Mouse (Mus musculus) megakaryocyte, embryonic 14.5 days (primary cell): Measurements from ENCODE around the gene Ltbp2. TPM values are rescaled to one million over a fixed set of nuclear protein-coding genes. Genes with fewer than 3 reads are reported as not detected.
A peak's percentile ranks its signal among the peaks of the same experiment; 100 is the strongest.

Experiments
- H3K27me3 ChIP-seq: replicated peaks from 2 replicates; pipeline ENCODE3; 2012; ENCODE audit warnings: inconsistent platforms
- H3K36me3 ChIP-seq: replicated peaks from 2 replicates; pipeline ENCODE3; 2012; ENCODE audit warnings: low read length, inconsistent platforms, mixed read lengths
- H3K4me1 ChIP-seq: 2 replicates; pipeline ENCODE4 v1.6.1; 2012; ENCODE audit warnings: inconsistent platforms
- H3K4me3 ChIP-seq: replicated peaks from 2 replicates; pipeline ENCODE3; 2012; ENCODE audit warnings: moderate library complexity, mild to moderate bottlenecking, inconsistent platforms
- H3K9me3 ChIP-seq: 2 replicates; pipeline ENCODE4 v1.6.1; 2012; ENCODE audit warnings: inconsistent platforms
- FLI1 ChIP-seq: IDR thresholded peaks from 2 replicates; pipeline ENCODE4 v1.6.1; 2012; ENCODE audit warnings: low read length, inconsistent platforms, mixed read lengths
- GATA1 ChIP-seq: IDR thresholded peaks from 3 replicates; pipeline ENCODE4 v1.6.1; 2012; ENCODE audit warnings: mixed read lengths, low read length, inconsistent platforms, borderline replicate concordance
- polyA plus RNA-seq: library from polyadenylated mRNA; stranded (reverse); fragments of >175 nt; gene quantifications from 2 replicates; pipeline ENCODE4 v1.2.3, GENCODE M21; 2012; ENCODE audit warnings: low replicate concordance; ENCODE audit not compliant: insufficient read depth

Ltbp2 gene
- polyA plus RNA-seq, 1 experiment = 1.8 TPM

DNA sequence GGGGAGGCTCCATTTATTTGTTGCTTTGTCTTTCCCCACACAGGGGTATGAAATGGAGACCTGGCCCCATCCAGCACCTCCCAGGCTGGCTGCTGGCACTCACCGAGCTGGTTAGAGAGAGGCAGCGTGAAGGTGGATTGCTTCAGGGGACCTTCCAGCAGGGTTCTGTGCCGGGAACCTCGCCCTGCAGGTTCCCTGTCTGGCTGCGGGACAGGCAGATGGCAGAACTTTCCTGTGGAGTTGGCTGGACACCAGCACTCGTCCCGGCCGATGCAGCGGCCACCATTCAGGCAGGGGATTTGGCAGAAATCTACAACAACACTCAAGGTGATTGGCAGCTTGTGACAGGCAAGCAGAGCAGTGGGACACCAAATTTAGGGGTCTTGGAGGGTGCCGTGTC, 46.4 kb downstream of the Ltbp2 start:
- no peaks in the 10 kb centered on the region for H3K36me3 ChIP-seq
- H3K4me1 ChIP-seq = peaks cover 55% of the 10 kb centered on the region
- peaks cover 65% of the 10 kb centered on the region for H3K27me3 ChIP-seq
- TF ChIP-seq FLI1 = no peak
- no peak for TF ChIP-seq GATA1
- no peaks in the 10 kb centered on the region for H3K9me3 ChIP-seq
- no peak overlapping the region for H3K4me3 ChIP-seq

GRCm38 (mm10) chr12:84829109-84829724, 47.1 kb downstream of the Ltbp2 start:
- no peaks in the 10 kb centered on the region for H3K36me3 ChIP-seq
- peaks cover 58% of the 10 kb centered on the region for H3K4me1 ChIP-seq
- no peak overlapping the region for H3K4me3 ChIP-seq
- TF ChIP-seq GATA1 (no peak), FLI1 (no peak)
- no peaks in the 10 kb centered on the region for H3K9me3 ChIP-seq
- H3K27me3 ChIP-seq = peaks cover 66% of the 10 kb centered on the region

DNA sequence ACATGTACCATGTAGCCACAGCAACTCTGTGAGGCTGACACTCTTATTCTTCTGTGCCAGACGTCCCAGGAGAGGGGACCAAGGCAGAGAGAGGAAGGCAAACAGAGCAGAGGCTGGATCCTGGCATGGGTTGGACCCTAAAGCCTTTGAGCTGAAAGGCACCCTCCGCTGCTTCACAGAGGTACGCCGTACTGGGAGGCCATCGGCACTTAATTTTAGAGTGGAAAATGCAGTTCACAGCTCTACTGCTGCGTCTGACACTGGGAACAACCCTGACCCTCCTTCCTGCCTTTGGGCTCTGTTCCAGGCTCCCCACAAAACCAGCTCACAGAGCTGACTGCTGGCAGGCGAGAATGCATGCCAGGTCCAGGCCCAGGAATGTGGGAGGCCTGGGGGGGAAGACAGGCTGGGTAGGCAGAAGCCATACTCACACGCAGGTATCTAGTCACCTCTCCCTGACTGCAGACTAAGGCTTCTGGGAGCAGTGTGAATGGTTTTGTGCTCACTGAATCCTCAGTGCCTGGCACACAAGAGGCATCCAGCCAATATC, 48.9 kb downstream of the Ltbp2 start:
- H3K27me3 ChIP-seq = peaks cover 63% of the 10 kb centered on the region
- peaks cover 67% of the 10 kb centered on the region for H3K4me1 ChIP-seq
- no peaks in the 10 kb centered on the region for H3K36me3 ChIP-seq
- no peaks in the 10 kb centered on the region for H3K9me3 ChIP-seq
- TF ChIP-seq FLI1 (no peak), GATA1 (no peak)
- peak overlapping the region; percentile 40 for H3K4me3 ChIP-seq

- no peak overlapping the region for H3K4me3 ChIP-seq
- H3K36me3 ChIP-seq = no peaks in the 10 kb centered on the region
- no peaks in the 10 kb centered on the region for H3K9me3 ChIP-seq
- H3K4me1 ChIP-seq = peaks cover 80% of the 10 kb centered on the region
- no peak for TF ChIP-seq GATA1
- no peak for TF ChIP-seq FLI1
- H3K27me3 ChIP-seq = peaks cover 33% of the 10 kb centered on the region
Observed at GRCm38 (mm10) chr12:84824203-84824602, 52.1 kb downstream of the Ltbp2 start.

DNA sequence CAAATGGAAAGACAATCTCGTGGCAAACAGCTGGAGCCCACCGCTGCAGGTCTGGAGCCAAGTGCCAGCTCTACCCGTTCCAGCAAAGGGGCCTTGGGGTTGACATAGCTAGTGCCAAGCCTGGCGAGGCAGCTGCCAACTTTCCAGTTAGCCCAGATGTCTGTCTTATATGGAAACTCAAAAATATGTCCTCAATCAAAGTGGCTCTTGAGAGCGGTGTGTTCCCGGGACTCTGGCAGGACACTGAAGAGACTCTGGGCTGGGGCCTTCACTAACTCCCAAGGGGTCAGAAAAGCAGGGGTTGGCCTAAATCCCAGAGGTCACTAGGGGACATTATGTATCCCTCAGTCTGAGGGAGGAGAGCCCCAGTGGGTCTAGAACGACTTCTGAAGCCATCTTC, 52.7 kb downstream of the Ltbp2 start:
- TF ChIP-seq FLI1 (no peak), GATA1 (no peak)
- Histone ChIP-seq H3K36me3 (no peaks in the 10 kb centered on the region), H3K4me3 (no peak overlapping the region), H3K4me1 (peaks cover 81% of the 10 kb centered on the region), H3K9me3 (no peaks in the 10 kb centered on the region), H3K27me3 (peaks cover 27% of the 10 kb centered on the region)

DNA sequence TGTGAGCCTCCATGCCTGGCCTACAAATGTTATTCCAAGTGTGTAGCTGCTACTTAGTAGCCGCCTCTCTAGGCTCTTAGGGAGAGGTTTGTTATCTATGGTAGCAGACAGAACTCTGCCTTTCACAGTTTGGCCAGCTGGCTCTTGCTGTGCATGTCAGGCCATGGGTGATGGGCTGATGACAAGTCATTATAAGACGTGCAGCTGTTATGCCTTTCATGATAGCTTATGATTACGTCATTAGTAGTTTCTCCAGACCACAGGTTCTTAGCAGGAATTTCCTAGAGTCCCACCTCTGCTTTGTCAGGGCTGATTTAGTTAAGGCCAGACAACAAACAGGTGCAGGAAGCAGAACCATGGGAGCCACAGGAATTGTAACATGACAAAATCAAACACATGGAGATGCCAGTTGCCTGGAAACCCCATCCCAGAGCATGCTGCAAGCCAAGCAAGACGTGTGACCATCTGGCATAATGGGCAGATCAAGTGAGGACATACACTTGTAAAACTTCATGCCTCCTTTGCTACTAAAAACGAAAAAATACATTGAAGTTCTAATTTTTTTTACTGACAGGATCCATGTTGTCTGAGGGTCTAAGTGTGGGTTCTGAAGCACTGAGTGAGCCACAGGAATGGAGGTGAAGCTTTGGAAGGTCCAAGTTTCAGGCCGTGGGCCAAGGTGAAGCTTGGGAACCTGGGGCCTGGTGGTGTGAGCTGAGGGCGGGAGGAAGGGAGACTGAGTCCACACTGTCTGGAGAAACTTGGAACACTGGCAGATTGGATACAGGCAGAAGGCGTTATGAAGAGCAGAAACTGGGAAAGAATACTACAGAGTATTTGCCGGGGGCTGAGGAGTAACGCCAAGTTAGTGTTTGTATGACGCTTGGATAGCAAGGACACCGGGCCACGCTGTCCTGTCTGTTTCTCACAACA, 56.8 kb downstream of the Ltbp2 start:
- TF ChIP-seq GATA1 (0 out of 3 replicates have a peak, but pooled peaks have one; percentile 6), FLI1 (no peak)

GRCm38 (mm10) chr12:84818496-84818895, 57.8 kb downstream of the Ltbp2 start:
- H3K27me3 ChIP-seq = no peaks in the 10 kb centered on the region
- H3K9me3 ChIP-seq = no peaks in the 10 kb centered on the region
- no peaks in the 10 kb centered on the region for H3K36me3 ChIP-seq
- peaks cover 89% of the 10 kb centered on the region for H3K4me1 ChIP-seq
- no peak overlapping the region for H3K4me3 ChIP-seq
- TF ChIP-seq GATA1 = no peak
- TF ChIP-seq FLI1 = no peak

More for the DNA sequence above, 56.8 kb downstream of the Ltbp2 start:
- no peaks in the 10 kb centered on the region for H3K36me3 ChIP-seq
- no peak overlapping the region for H3K4me3 ChIP-seq
- no peaks in the 10 kb centered on the region for H3K27me3 ChIP-seq
- no peaks in the 10 kb centered on the region for H3K9me3 ChIP-seq
- H3K4me1 ChIP-seq = peaks cover 85% of the 10 kb centered on the region

GRCm38 (mm10) chr12:84814663-84815325, 61.5 kb downstream of the Ltbp2 start:
- Histone ChIP-seq H3K4me1 (peaks cover 82% of the 10 kb centered on the region), H3K9me3 (no peaks in the 10 kb centered on the region), H3K4me3 (no peak overlapping the region), H3K36me3 (no peaks in the 10 kb centered on the region), H3K27me3 (peaks cover 15% of the 10 kb centered on the region)
- no peak for TF ChIP-seq GATA1
- TF ChIP-seq FLI1 = no peak

DNA sequence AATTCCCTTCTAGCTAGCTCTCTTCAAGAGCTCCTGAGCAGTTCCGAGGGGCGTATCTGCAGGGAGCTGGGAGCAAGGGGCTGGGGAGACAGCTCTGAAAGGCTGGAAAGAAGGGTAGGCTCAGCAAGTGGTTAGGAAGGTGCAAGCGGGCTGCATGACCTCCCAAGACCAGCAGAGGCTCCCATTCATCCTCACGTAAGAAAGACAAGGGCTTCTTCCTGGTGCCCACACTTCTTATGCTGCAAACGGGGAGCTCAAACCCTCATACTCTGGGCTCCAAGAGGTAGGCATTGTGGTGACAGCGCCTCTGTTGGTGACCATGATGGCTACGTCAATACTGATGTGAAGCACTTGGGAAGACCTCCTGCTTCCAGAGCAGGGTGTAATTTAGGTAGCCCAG, 62.6 kb downstream of the Ltbp2 start:
- Histone ChIP-seq H3K4me1 (peaks cover 82% of the 10 kb centered on the region), H3K9me3 (no peaks in the 10 kb centered on the region), H3K27me3 (peaks cover 23% of the 10 kb centered on the region), H3K4me3 (no peak overlapping the region), H3K36me3 (no peaks in the 10 kb centered on the region)
- no peak for TF ChIP-seq GATA1
- no peak for TF ChIP-seq FLI1

GRCm38 (mm10) chr12:84812004-84812403, 64.3 kb downstream of the Ltbp2 start:
- H3K27me3 ChIP-seq = peaks cover 38% of the 10 kb centered on the region
- H3K4me3 ChIP-seq = no peak overlapping the region
- no peaks in the 10 kb centered on the region for H3K9me3 ChIP-seq
- H3K4me1 ChIP-seq = peaks cover 81% of the 10 kb centered on the region
- TF ChIP-seq GATA1 = no peak
- no peak for TF ChIP-seq FLI1
- H3K36me3 ChIP-seq = no peaks in the 10 kb centered on the region
